Mouse (Mus musculus) liver, embryonic 14.5 days (tissue): ENCODE results near the gene Cidec. TPM values are rescaled to one million over a fixed set of nuclear protein-coding genes. Genes with fewer than 3 reads are reported as not detected.
A peak's percentile ranks its signal among the peaks of the same experiment; 100 is the strongest.

ENCODE experiments used
- ATAC-seq: fragments of 200-750 bp; cut with Nextera tagmentation; 2 replicates; pipeline ENCODE4 v1.8.0; 2017; ENCODE audit warnings: moderate number of reproducible peaks, mild to moderate bottlenecking, moderate library complexity; ENCODE audit not compliant: insufficient read depth
- DNase-seq, 3 experiments: peaks; one replicate each; pipeline ENCODE4 v3.0.0-alpha.2; 2012 to 2013; ENCODE audit warnings: low read depth in 3 of 3, low spot score in 3 of 3
- H3K27ac ChIP-seq: fragments of 300-500 bp; sonication (generic); 2 replicates; pipeline ENCODE4 v1.5.1; 2014; ENCODE audit warnings: moderate library complexity, mild to moderate bottlenecking, control low read depth, inconsistent platforms
- H3K27me3 ChIP-seq: fragments of 300-500 bp; sonication (generic); 2 replicates; pipeline ENCODE4 v1.6.1; 2014; ENCODE audit warnings: mild to moderate bottlenecking, low read length, moderate library complexity; ENCODE audit not compliant: control insufficient read depth, insufficient read depth
- H3K36me3 ChIP-seq: fragments of 300-500 bp; sonication (generic); replicated peaks from 2 replicates; pipeline ENCODE4 v1.6.1; 2014; ENCODE audit warnings: low read depth; ENCODE audit not compliant: control insufficient read depth, insufficient read depth
- H3K4me1 ChIP-seq, 2 experiments: fragments of 200-500 bp in 1 of 2; fragments of 300-500 bp in 1 of 2; sonication (generic) in 1 of 2; replicated peaks; 2 replicates each; pipeline ENCODE4 v1.6.1; 2012 to 2014; ENCODE audit warnings: antibody characterized with exemption in 1 of 2, inconsistent platforms in 1 of 2, low read length in 1 of 2; ENCODE audit not compliant: control insufficient read depth in 2 of 2, insufficient read depth in 2 of 2
- H3K4me2 ChIP-seq: fragments of 300-500 bp; sonication (generic); 2 replicates; pipeline ENCODE4 v1.6.1; 2014; ENCODE audit warnings: low read depth, mild to moderate bottlenecking, control low read depth, moderate library complexity
- H3K4me3 ChIP-seq, 2 experiments: fragments of 200-500 bp in 1 of 2; fragments of 300-500 bp in 1 of 2; sonication (generic) in 1 of 2; 2 replicates each; pipeline ENCODE4 v1.5.1; 2012 to 2014; ENCODE audit warnings: low read depth in 2 of 2, low read length in 2 of 2, mild to moderate bottlenecking in 2 of 2, control low read depth in 1 of 2, inconsistent platforms in 1 of 2, moderate library complexity in 1 of 2; ENCODE audit not compliant: insufficient read depth in 1 of 2
- H3K9ac ChIP-seq: fragments of 300-500 bp; sonication (generic); replicated peaks from 2 replicates; pipeline ENCODE4 v1.6.1; 2014; ENCODE audit warnings: mild to moderate bottlenecking, control low read depth, moderate library complexity
- H3K9me3 ChIP-seq: fragments of 300-500 bp; sonication (generic); 2 replicates; pipeline ENCODE4 v1.6.1; 2016; ENCODE audit warnings: low read length, mixed read lengths; ENCODE audit not compliant: control insufficient read depth
- CTCF ChIP-seq: IDR thresholded peaks from 2 replicates; pipeline ENCODE4 v1.5.1; 2016; ENCODE audit warnings: antibody characterized with exemption, low read depth, control low read depth
- EP300 ChIP-seq: IDR thresholded peaks from 2 replicates; pipeline ENCODE4 v1.6.1; 2016; ENCODE audit warnings: antibody characterized with exemption, low read depth
- WGBS: fragments of 180-500 bp; shearing (Covaris S2); extraction: QIAGEN DNeasy Blood & Tissue Kit; methylation state at CpG from one replicate; pipeline ENCODE4 v1.1.7; 2014; ENCODE audit not compliant: insufficient replicate concordance; 5-methylcytosine and 5-hydroxymethylcytosine counted together
- polyA plus RNA-seq, 2 experiments: library from polyadenylated mRNA; depleted of rRNA in 1 of 2; stranded (reverse) in 1 of 2; unstranded in 1 of 2; fragments of >200 nt; fragmentation: Nextera tagmentation in 1 of 2; extraction: Ambion mirVana in 1 of 2; gene quantifications; 2 replicates each; pipeline versions ENCODE4 v1.2.1 to v1.2.3; 2012 to 2014

The Cidec gene
- polyA plus RNA-seq, 2 experiments = 0.02 to 0.13 TPM

GRCm38 (mm10) chr6:113465602-113466001 lies 30.0 kb upstream of the Cidec start:
- 58% methylated on average over 5 of the region's 5 CpGs for WGBS
- Histone ChIP-seq H3K4me2 (no peak overlapping the region), H3K36me3 (no peaks in the 10 kb centered on the region), H3K9ac (no peak overlapping the region), H3K9me3 (no peaks in the 10 kb centered on the region), H3K4me3 (no peak overlapping the region), H3K27me3 (peaks cover 9% of the 10 kb centered on the region), H3K27ac (no peak overlapping the region), H3K4me1 (0 out of 4 replicates have a peak, but pooled peaks cover 0 to 2% of the 10 kb centered on the region in 2 experiments)
- ATAC-seq (no peak), DNase-seq (no peak)
- peak; percentile 54 for TF ChIP-seq CTCF
- TF ChIP-seq EP300 = no peak

GRCm38 (mm10) chr6:113464040-113464439 lies 28.5 kb upstream of the Cidec start:
- Histone ChIP-seq H3K9me3 (no peaks in the 10 kb centered on the region), H3K36me3 (no peaks in the 10 kb centered on the region), H3K27ac (no peak overlapping the region), H3K4me3 (no peak overlapping the region), H3K4me1 (no peaks in the 10 kb centered on the region), H3K4me2 (no peak overlapping the region), H3K9ac (no peak overlapping the region), H3K27me3 (no peaks in the 10 kb centered on the region; the same call in 1 of the 2 replicates)
- no peak for TF ChIP-seq CTCF
- no peak for TF ChIP-seq EP300
- ATAC-seq (no peak), DNase-seq (no peak)
- 54% methylated on average over 7 of the region's 7 CpGs for whole genome bisulfite sequencing

GRCm38 (mm10) chr6:113458635-113459034 lies 23.1 kb upstream of the Cidec start:
- ATAC-seq = no peak
- DNase-seq = no peak
- H3K27me3 ChIP-seq = no peaks in the 10 kb centered on the region
- 53% methylated on average over 10 of the region's 10 CpGs for WGBS
- TF ChIP-seq CTCF (no peak), EP300 (no peak)
- H3K4me1 ChIP-seq = no peaks in the 10 kb centered on the region
- H3K9me3 ChIP-seq = no peaks in the 10 kb centered on the region
- H3K4me2 ChIP-seq = no peak overlapping the region
- no peaks in the 10 kb centered on the region for H3K36me3 ChIP-seq
- H3K9ac ChIP-seq = no peak overlapping the region
- no peak overlapping the region for H3K4me3 ChIP-seq
- no peak overlapping the region for H3K27ac ChIP-seq

GRCm38 (mm10) chr6:113457952-113458534 lies 22.5 kb upstream of the Cidec start, which contains the start of gene Il17re:
Gene Il17re (plus strand): TSS chr6:113458484.
- TF ChIP-seq EP300 = no peak
- no peak for TF ChIP-seq CTCF
- Histone ChIP-seq H3K9me3 (no peaks in the 10 kb centered on the region), H3K9ac (no peak within 1 kb of the TSS), H3K36me3 (no peaks in the 10 kb centered on the region), H3K4me1 (no peaks in the 10 kb centered on the region), H3K4me3 (no peak within 1 kb of the TSS), H3K4me2 (no peak within 1 kb of the TSS), H3K27ac (no peak within 1 kb of the TSS), H3K27me3 (no peaks in the 10 kb centered on the region)
- WGBS = 17% methylated on average over 10 of the region's 10 CpGs
- DNase-seq (no peak), ATAC-seq (no peak)

GRCm38 (mm10) chr6:113455007-113455406 lies 19.4 kb upstream of the Cidec start:
- no peak overlapping the region for H3K27ac ChIP-seq
- no peak overlapping the region for H3K4me3 ChIP-seq
- H3K27me3 ChIP-seq = no peaks in the 10 kb centered on the region
- H3K4me1 ChIP-seq = no peaks in the 10 kb centered on the region
- no peaks in the 10 kb centered on the region for H3K36me3 ChIP-seq
- no peak overlapping the region for H3K4me2 ChIP-seq
- H3K9me3 ChIP-seq = no peaks in the 10 kb centered on the region
- 30% methylated on average over 5 of the region's 5 CpGs for WGBS
- DNase-seq = no peak
- ATAC-seq = no peak
- H3K9ac ChIP-seq = no peak overlapping the region
- TF ChIP-seq EP300 (no peak), CTCF (no peak)
